Mouse (Mus musculus) spleen, adult 2 months (tissue): ENCODE measurements around the gene Fam161b. TPM values are rescaled to one million over a fixed set of nuclear protein-coding genes. Genes with fewer than 3 reads are reported as not detected.

ENCODE experiments used
- DNase-seq, 2 experiments: peaks; one replicate each; pipeline versions ENCODE4 v3.0.0 to v3.0.0-alpha.2; 2012 to 2021; ENCODE audit warnings: low spot score in 2 of 2, low read depth in 1 of 2
- H3K27ac ChIP-seq: fragments of 200-500 bp; 2 replicates; pipeline ENCODE4 v1.5.1; 2012; ENCODE audit warnings: low read length, inconsistent platforms; ENCODE audit not compliant: insufficient read depth
- H3K27me3 ChIP-seq: fragments of 200-500 bp; 2 replicates; pipeline ENCODE4 v1.6.1; 2012; ENCODE audit warnings: mild to moderate bottlenecking, moderate library complexity, low read length, inconsistent platforms; ENCODE audit not compliant: control insufficient read depth, insufficient read depth
- H3K36me3 ChIP-seq: fragments of 200-500 bp; 2 replicates; pipeline ENCODE4 v1.6.1; 2012; ENCODE audit warnings: mild to moderate bottlenecking, low read length, inconsistent platforms; ENCODE audit not compliant: control insufficient read depth, insufficient read depth
- H3K4me1 ChIP-seq: fragments of 200-500 bp; 2 replicates; pipeline ENCODE4 v1.6.1; 2011; ENCODE audit warnings: inconsistent platforms; ENCODE audit not compliant: control insufficient read depth, insufficient read depth, insufficient read length
- H3K4me3 ChIP-seq: fragments of 200-500 bp; 2 replicates; pipeline ENCODE4 v1.5.1; 2011; ENCODE audit warnings: mild to moderate bottlenecking, inconsistent platforms; ENCODE audit not compliant: insufficient read depth, insufficient read length; ENCODE audit errors: extremely low read depth
- CTCF ChIP-seq: fragments of 200-500 bp; IDR thresholded peaks from 2 replicates; pipeline ENCODE4 v1.5.1; 2011; ENCODE audit warnings: mild to moderate bottlenecking, inconsistent platforms; ENCODE audit not compliant: insufficient read depth, insufficient read length, insufficient replicate concordance; ENCODE audit errors: extremely low read depth
- POLR2A ChIP-seq: fragments of 200-500 bp; IDR thresholded peaks from 2 replicates; pipeline ENCODE4 v1.6.1; 2011; ENCODE audit warnings: low read depth, low read length, inconsistent platforms
- WGBS: fragments of 180-500 bp; shearing (Covaris S2); methylation state at CpG from one replicate; pipeline ENCODE4 v1.1.7; 2018; 5-methylcytosine and 5-hydroxymethylcytosine counted together
- polyA plus RNA-seq: library from polyadenylated mRNA; depleted of rRNA; stranded (reverse); fragments of >200 nt; gene quantifications from 2 replicates; pipeline ENCODE4 v1.2.3, GENCODE M21; 2012

Fam161b gene
- polyA plus RNA-seq, 1 experiment, result 0.27 TPM

DNA sequence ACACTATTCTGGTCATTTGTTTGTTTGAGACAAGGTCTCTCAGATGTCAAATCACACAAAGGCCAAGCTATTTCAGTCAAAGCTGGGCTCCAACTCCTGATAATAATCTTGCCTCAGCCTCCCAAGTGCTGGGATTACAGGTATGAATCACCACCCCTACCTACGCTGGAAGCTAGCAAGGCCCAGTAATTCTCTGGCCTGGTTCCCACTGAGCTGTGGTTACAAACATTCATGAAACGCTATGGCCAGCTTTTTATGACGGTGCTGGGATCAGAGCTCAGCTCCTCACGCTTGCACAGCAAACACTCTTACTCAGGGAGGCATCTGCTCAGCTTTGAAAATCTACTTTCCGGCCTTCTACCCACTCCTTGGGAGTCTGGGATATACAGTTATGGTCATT is 32.2 kb upstream of the Fam161b start:
- Histone ChIP-seq H3K4me3 (no peak overlapping the region), H3K27ac (no peak overlapping the region), H3K27me3 (no peaks in the 10 kb centered on the region), H3K4me1 (no peaks in the 10 kb centered on the region), H3K36me3 (peaks cover 14% of the 10 kb centered on the region)
- WGBS, result 92% methylated on average over 5 of the region's 5 CpGs
- TF ChIP-seq CTCF, result no peak
- no peak for TF ChIP-seq POLR2A
- DNase-seq, result no peak

DNA sequence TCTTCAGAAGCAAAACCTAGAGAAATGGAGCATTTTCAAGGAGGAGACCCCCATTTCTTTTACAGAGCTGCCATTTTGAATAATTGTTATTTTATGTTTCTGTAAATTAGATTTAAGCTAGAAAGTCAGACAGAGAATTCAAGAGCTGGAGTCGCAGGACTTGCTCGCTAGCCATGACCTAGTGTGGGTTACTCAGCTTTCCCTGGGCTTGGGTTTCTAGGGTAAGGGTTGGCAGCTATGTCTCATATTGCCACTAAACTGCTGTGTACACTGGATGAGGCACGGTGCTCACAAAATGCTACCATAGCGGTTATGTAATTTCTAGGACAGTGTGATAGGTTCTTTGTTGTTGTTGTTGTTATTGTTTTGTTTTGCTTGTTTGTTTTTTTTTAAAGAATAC is 31.0 kb upstream of the Fam161b start:
- no peak overlapping the region for H3K27ac ChIP-seq
- 96% methylated on average over 4 of the region's 4 CpGs for WGBS
- DNase-seq, result no peak
- TF ChIP-seq CTCF (no peak), POLR2A (no peak)
- peaks cover 14% of the 10 kb centered on the region for H3K36me3 ChIP-seq
- H3K4me3 ChIP-seq, result no peak overlapping the region
- no peaks in the 10 kb centered on the region for H3K27me3 ChIP-seq
- peaks cover 3% of the 10 kb centered on the region for H3K4me1 ChIP-seq

DNA sequence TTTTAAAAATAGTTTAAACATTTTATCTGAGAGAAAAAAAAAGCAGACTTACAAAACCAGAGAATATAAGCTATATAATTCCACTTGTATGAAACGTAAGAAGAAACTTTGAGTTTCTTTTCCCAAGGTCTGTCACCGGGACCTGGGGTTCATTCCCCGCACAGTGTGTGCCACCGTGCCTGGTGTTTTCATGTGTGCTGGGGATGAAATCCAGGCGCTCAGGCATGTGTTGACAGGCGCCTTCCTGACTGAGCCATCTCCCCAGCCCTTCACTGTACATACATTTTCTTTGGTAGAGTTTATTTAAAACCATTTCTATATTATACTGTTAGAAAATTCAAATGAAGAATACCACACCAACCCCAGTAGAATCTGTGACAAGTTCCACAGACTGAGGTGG is 28.7 kb upstream of the Fam161b start:
- Histone ChIP-seq H3K4me1 (peaks cover 3% of the 10 kb centered on the region), H3K27me3 (no peaks in the 10 kb centered on the region), H3K4me3 (no peak overlapping the region), H3K27ac (no peak overlapping the region), H3K36me3 (peaks cover 12% of the 10 kb centered on the region)
- DNase-seq, result no peak
- 96% methylated on average over 6 of the region's 6 CpGs for WGBS
- TF ChIP-seq CTCF (no peak), POLR2A (no peak)

DNA sequence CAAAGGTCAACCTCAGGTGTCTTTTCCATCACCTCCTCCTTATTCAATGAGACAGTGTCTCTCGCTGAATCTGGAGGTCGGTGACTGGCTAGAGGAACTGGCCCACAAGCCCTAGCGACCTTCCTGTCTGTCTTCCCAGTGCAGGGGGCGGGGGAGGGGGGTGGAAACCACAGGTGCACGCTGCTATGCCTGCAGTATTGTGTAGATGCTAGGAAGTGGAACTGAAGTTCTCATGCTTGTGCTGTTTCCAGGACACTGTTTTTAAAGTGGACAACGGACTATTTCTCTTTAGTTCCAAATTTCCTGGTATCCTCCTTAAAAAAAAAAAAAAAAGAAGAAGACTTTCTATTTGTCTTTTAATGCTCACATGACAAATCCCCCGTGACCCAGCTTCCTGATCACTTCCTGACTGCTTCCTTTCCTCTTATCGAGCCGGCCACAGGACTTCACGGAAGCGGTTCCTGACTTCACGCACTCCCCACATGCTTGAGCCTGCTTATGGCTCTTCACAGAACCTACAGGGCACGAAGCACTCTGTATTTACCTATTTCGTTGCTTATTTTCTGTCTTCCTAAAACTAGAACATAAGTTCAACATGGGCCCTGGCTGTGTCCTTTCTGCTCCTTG is 27.3 kb upstream of the Fam161b start:
- WGBS, result 17% methylated on average over 14 of the region's 14 CpGs
- TF ChIP-seq POLR2A (no peak), CTCF (no peak)
- Histone ChIP-seq H3K27me3 (no peaks in the 10 kb centered on the region), H3K36me3 (peaks cover 11% of the 10 kb centered on the region), H3K4me3 (peak overlapping the region; percentile 43), H3K4me1 (peaks cover 3% of the 10 kb centered on the region), H3K27ac (peak overlapping the region; percentile 52)
- DNase-seq, result peak; percentile 28 to 52

DNA sequence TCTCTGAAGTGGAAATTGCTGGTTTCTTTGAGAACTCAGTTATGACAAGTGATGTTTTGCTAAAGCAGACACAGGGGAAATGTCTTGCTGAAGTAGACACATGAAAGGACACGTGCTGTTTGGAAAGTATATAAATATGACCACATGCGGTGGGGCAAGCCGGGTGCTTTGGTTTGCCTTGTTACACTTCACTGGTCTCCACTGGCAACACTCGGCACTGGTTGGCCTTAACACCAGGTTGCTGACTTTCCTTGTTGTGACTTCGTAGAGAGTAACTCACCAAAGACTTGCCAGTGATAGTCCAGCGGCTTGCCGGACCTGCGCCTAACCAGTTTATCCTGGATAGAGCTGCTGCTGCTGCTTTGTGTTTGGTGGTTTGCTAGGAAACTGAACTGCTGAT is 26.5 kb upstream of the Fam161b start:
- H3K4me3 ChIP-seq, result no peak overlapping the region
- H3K4me1 ChIP-seq, result peaks cover 3% of the 10 kb centered on the region
- H3K27ac ChIP-seq, result peak overlapping the region; percentile 31
- TF ChIP-seq POLR2A (no peak), CTCF (no peak)
- WGBS, result 59% methylated on average over 8 of the region's 8 CpGs
- no peaks in the 10 kb centered on the region for H3K27me3 ChIP-seq
- H3K36me3 ChIP-seq, result peaks cover 11% of the 10 kb centered on the region
- peak in 1 of 2 experiments; percentile 27 for DNase-seq

DNA sequence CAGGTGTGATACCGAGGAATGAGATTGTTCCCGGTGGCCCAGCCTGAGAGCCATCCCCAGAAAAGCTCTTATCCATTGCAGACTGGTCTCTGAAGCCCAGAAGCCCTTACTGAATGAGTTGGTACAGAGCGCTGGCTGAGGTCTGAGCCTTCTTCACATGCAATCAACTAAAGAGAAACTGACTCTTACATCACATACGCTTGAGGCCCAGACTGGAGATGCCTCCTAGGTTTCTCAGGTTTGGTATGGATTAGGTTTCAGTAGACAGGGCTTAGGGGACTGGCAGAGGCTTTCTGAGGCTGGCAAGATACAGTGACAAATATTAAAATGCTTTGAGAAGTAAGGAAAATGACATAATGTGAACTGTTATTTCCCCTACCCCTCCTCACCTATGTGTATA is 23.8 kb upstream of the Fam161b start:
- 92% methylated on average over 4 of the region's 4 CpGs for WGBS
- H3K4me3 ChIP-seq, result no peak overlapping the region
- no peaks in the 10 kb centered on the region for H3K27me3 ChIP-seq
- TF ChIP-seq CTCF, result no peak
- TF ChIP-seq POLR2A, result no peak
- peaks cover 3% of the 10 kb centered on the region for H3K4me1 ChIP-seq
- DNase-seq, result no peak
- H3K27ac ChIP-seq, result no peak overlapping the region
- peaks cover 6% of the 10 kb centered on the region for H3K36me3 ChIP-seq

DNA sequence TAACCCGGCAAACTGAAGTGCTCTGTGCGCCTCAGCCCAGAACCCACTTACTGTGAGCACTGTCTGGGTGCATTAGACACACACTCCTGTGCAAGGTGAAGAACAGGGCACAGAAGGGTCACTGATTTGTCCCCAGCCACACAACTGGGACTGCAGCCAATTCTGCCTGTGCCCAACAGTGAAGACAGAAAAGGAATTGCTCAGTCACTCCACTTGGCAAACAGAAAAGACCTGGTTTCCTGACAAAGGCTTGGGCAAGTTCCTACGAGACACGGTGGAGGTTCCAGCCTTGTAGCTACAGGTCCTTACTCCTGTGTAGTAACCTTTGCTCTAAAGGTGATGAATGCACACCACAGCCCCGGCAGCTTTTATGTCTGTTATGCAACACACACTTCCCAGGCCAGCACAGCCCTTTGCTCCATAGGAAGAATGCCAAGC is 23.0 kb upstream of the Fam161b start:
- no peak for DNase-seq
- Histone ChIP-seq H3K27ac (no peak overlapping the region), H3K27me3 (no peaks in the 10 kb centered on the region), H3K4me3 (no peak overlapping the region), H3K36me3 (peaks cover 7% of the 10 kb centered on the region), H3K4me1 (peaks cover 3% of the 10 kb centered on the region)
- WGBS, result 47% methylated on average over 5 of the region's 5 CpGs
- TF ChIP-seq CTCF (no peak), POLR2A (no peak)
